Mouse (Mus musculus): Measurements from ENCODE around the gene Sh3bgrl2.

DNA sequence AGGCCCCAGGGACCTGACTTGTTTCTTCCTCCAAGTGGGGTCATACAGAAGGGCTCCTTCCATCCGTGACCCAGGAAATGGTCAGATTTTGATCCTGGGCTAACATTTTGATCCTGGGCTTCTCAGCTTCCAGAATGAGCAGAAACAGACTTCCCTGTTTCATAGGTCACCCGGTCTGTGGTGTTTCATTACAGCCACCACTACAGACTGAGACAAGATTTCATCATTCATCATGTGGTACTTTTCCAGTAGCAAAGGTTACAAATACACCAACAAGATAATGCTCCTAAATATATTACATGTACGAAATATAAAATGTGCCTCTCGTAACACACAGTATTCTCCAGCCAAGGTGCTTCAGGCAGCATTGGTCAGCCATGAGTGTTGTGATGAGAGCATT lies 27.3 kb downstream of the Sh3bgrl2 start:
- no peak for TF ChIP-seq CTCF (IDR thresholded peaks at IDR 0.05; ENCODE audit: borderline replicate concordance, control insufficient read depth, extremely low read depth, insufficient read depth, low read length, poor library complexity)
- TF ChIP-seq POLR2A (IDR thresholded peaks at IDR 0.05; ENCODE audit: control insufficient read depth, extremely low read depth, insufficient read depth, low read length, poor library complexity) = no peak

All from thymus, adult 2 months (tissue).